Mouse (Mus musculus) liver, embryonic 14.5 days (tissue): ENCODE measurements around the gene Vmn1r28. TPM values are rescaled to one million over a fixed set of nuclear protein-coding genes. Genes with fewer than 3 reads are reported as not detected.
"Not testable (repeated sequence)": the region's sequence is repeated elsewhere in the genome, so short reads cannot be mapped to it uniquely, and the experiment has no call there.

ENCODE experiments used
- ATAC-seq: fragments of 200-750 bp; cut with Nextera tagmentation; 2 replicates; pipeline ENCODE4 v1.8.0; 2017; ENCODE audit warnings: moderate number of reproducible peaks, mild to moderate bottlenecking, moderate library complexity; ENCODE audit not compliant: insufficient read depth
- DNase-seq, 3 experiments: peaks; one replicate each; pipeline ENCODE4 v3.0.0-alpha.2; 2012 to 2013; ENCODE audit warnings: low read depth in 3 of 3, low spot score in 3 of 3
- H3K27ac ChIP-seq: fragments of 300-500 bp; sonication (generic); 2 replicates; pipeline ENCODE4 v1.5.1; 2014; ENCODE audit warnings: moderate library complexity, mild to moderate bottlenecking, control low read depth, inconsistent platforms
- H3K27me3 ChIP-seq: fragments of 300-500 bp; sonication (generic); 2 replicates; pipeline ENCODE4 v1.6.1; 2014; ENCODE audit warnings: mild to moderate bottlenecking, low read length, moderate library complexity; ENCODE audit not compliant: control insufficient read depth, insufficient read depth
- H3K36me3 ChIP-seq: fragments of 300-500 bp; sonication (generic); replicated peaks from 2 replicates; pipeline ENCODE4 v1.6.1; 2014; ENCODE audit warnings: low read depth; ENCODE audit not compliant: control insufficient read depth, insufficient read depth
- H3K4me1 ChIP-seq, 2 experiments: fragments of 200-500 bp in 1 of 2; fragments of 300-500 bp in 1 of 2; sonication (generic) in 1 of 2; replicated peaks; 2 replicates each; pipeline ENCODE4 v1.6.1; 2012 to 2014; ENCODE audit warnings: antibody characterized with exemption in 1 of 2, inconsistent platforms in 1 of 2, low read length in 1 of 2; ENCODE audit not compliant: control insufficient read depth in 2 of 2, insufficient read depth in 2 of 2
- H3K4me2 ChIP-seq: fragments of 300-500 bp; sonication (generic); 2 replicates; pipeline ENCODE4 v1.6.1; 2014; ENCODE audit warnings: low read depth, mild to moderate bottlenecking, control low read depth, moderate library complexity
- H3K4me3 ChIP-seq, 2 experiments: fragments of 200-500 bp in 1 of 2; fragments of 300-500 bp in 1 of 2; sonication (generic) in 1 of 2; 2 replicates each; pipeline ENCODE4 v1.5.1; 2012 to 2014; ENCODE audit warnings: low read depth in 2 of 2, low read length in 2 of 2, mild to moderate bottlenecking in 2 of 2, control low read depth in 1 of 2, inconsistent platforms in 1 of 2, moderate library complexity in 1 of 2; ENCODE audit not compliant: insufficient read depth in 1 of 2
- H3K9ac ChIP-seq: fragments of 300-500 bp; sonication (generic); replicated peaks from 2 replicates; pipeline ENCODE4 v1.6.1; 2014; ENCODE audit warnings: mild to moderate bottlenecking, control low read depth, moderate library complexity
- H3K9me3 ChIP-seq: fragments of 300-500 bp; sonication (generic); 2 replicates; pipeline ENCODE4 v1.6.1; 2016; ENCODE audit warnings: low read length, mixed read lengths; ENCODE audit not compliant: control insufficient read depth
- CTCF ChIP-seq: IDR thresholded peaks from 2 replicates; pipeline ENCODE4 v1.5.1; 2016; ENCODE audit warnings: antibody characterized with exemption, low read depth, control low read depth
- EP300 ChIP-seq: IDR thresholded peaks from 2 replicates; pipeline ENCODE4 v1.6.1; 2016; ENCODE audit warnings: antibody characterized with exemption, low read depth
- WGBS: fragments of 180-500 bp; shearing (Covaris S2); extraction: QIAGEN DNeasy Blood & Tissue Kit; methylation state at CpG from one replicate; pipeline ENCODE4 v1.1.7; 2014; ENCODE audit not compliant: insufficient replicate concordance; 5-methylcytosine and 5-hydroxymethylcytosine counted together
- polyA plus RNA-seq, 2 experiments: library from polyadenylated mRNA; depleted of rRNA in 1 of 2; stranded (reverse) in 1 of 2; unstranded in 1 of 2; fragments of >200 nt; fragmentation: Nextera tagmentation in 1 of 2; extraction: Ambion mirVana in 1 of 2; gene quantifications; 2 replicates each; pipeline versions ENCODE4 v1.2.1 to v1.2.3; 2012 to 2014

Vmn1r28 gene
- not detected in 2 replicates for polyA plus RNA-seq (2012; rRNA removed)
- polyA plus RNA-seq (2014; fragmentation: Nextera tagmentation; extraction: Ambion mirVana) = not detected in 2 replicates

DNA sequence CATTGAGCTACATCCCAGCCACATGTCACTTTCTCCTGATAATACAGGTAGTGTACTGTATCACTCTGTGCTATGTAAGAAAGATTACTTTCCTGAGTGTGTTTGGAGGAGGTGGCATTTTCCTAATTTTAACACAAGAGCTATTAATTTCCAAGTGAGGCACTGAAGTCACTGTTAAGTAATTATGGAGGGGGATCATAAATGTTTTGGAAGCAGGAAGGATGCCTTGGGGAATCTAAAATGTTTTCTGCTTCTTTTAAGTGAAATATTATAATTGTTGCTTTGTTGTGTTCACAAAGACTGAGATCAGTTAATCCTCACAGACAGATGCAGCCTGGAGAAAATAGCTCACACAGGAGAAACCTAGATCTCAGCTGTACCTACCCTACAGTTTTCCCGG lies at the start of gene Vmn1r28:
Vmn1r28 (plus strand) TSS at position 301 of the 400 bp plus-strand sequence.
- WGBS = 58% methylated on average over 1 of the region's 1 CpGs

GRCm38 (mm10) chr6:58216119-58216518 lies 45.7 kb upstream of the Vmn1r28 start:
- no peaks in the 10 kb centered on the region for H3K27me3 ChIP-seq
- no peak overlapping the region for H3K4me2 ChIP-seq
- ATAC-seq = no peak
- TF ChIP-seq EP300 (no peak), CTCF (no peak)
- H3K36me3 ChIP-seq = no peaks in the 10 kb centered on the region
- WGBS = 42% methylated on average over 2 of the region's 2 CpGs
- H3K9me3 ChIP-seq = no peaks in the 10 kb centered on the region
- no peak overlapping the region for H3K27ac ChIP-seq
- DNase-seq = no peak
- H3K9ac ChIP-seq = no peak overlapping the region
- H3K4me1 ChIP-seq = no peaks in the 10 kb centered on the region
- H3K4me3 ChIP-seq = no peak overlapping the region

More for the DNA sequence above, at the start of gene Vmn1r28:
- Histone ChIP-seq H3K9ac (no peak within 1 kb of the TSS), H3K4me1 (no peaks in the 10 kb centered on the region), H3K4me3 (no peak within 1 kb of the TSS), H3K27ac (no peak within 1 kb of the TSS), H3K27me3 (no peaks in the 10 kb centered on the region), H3K4me2 (no peak within 1 kb of the TSS), H3K9me3 (no peaks in the 10 kb centered on the region), H3K36me3 (no peaks in the 10 kb centered on the region)
- ATAC-seq (no peak), DNase-seq (no peak)
- TF ChIP-seq CTCF = no peak
- no peak for TF ChIP-seq EP300

DNA sequence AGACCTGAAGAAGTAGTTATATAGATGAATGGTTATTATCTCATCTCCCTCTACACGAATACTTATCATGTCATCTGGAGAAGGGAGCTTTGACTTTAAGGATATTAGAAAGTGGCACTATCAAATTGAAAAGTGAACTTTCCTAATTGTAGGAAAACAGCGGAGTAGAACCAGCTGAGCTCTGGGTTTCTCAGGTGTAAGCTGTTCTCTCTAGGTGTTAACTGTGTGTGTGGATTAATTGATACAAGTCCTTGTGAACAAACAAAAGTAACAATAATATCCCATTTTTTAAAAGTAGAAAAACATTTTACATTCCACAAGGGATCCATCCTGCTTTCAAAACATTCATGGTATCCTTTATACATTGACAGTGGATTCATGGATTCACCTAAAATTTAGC lies 43.1 kb upstream of the Vmn1r28 start, which contains the start of gene Vmn1r27:
Vmn1r27 (minus strand) TSS at position 101 of the 400 bp plus-strand sequence.
- Histone ChIP-seq H3K9ac (no peak within 1 kb of the TSS), H3K4me3 (no peak within 1 kb of the TSS), H3K4me1 (no peaks in the 10 kb centered on the region), H3K9me3 (no peaks in the 10 kb centered on the region), H3K27ac (no peak within 1 kb of the TSS), H3K27me3 (no peaks in the 10 kb centered on the region), H3K36me3 (no peaks in the 10 kb centered on the region), H3K4me2 (no peak within 1 kb of the TSS)
- 42% methylated on average over 2 of the region's 2 CpGs for WGBS
- ATAC-seq = no peak
- no peak for DNase-seq
- TF ChIP-seq CTCF (no peak), EP300 (no peak)

DNA sequence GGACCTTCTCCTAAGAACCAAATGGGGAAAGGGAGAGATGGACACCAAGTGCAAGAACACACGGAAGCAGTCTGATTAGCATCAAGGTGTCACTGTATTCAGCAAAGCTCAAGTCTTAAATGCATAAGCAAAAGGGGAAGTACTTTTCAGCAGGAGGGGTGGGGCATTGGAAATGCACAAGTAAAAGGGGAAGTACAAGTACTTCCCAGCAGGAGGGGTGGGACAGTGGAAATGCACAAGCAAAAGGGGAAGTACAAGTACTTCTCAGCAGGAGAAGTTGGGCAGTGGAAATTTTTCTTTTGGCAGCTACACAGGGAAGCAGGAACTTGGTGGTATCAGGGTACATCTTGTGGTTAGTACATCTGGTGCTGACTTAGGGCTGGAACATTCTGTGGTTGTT lies 17.8 kb downstream of the Vmn1r28 start:
- not testable (repeated sequence) for H3K27ac ChIP-seq, H3K4me2 ChIP-seq, DNase-seq, ATAC-seq, H3K27me3 ChIP-seq, H3K9me3 ChIP-seq, H3K9ac ChIP-seq, H3K4me1 ChIP-seq, H3K4me3 ChIP-seq, H3K36me3 ChIP-seq
- WGBS = 86% methylated on average over 1 of the region's 1 CpGs

DNA sequence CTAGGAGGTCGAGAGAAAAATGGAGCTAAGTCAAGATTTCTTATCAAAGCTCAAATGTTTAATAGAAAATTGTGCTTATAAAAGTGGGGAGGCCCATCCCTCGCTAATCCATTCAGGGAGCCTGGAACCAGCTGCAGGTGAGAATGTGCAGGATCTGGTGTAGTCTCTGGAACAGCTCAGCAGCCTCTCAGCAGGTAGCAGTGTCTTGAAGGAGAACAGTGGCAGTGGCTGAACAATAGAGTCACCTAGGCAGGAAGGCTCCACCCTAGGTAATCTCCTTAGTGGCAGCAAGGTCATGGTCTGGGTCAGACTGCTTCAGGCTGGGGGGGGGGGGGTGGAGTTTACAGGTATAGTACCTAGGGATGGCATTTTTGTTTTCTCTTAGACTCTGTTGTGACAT lies 30.4 kb downstream of the Vmn1r28 start:
- H3K4me1 ChIP-seq = no peaks in the 10 kb centered on the region
- no peaks in the 10 kb centered on the region for H3K27me3 ChIP-seq
- no peaks in the 10 kb centered on the region for H3K36me3 ChIP-seq
- WGBS = 40% methylated on average over 2 of the region's 2 CpGs
- ATAC-seq = no peak
- no peak overlapping the region for H3K4me2 ChIP-seq
- DNase-seq = no peak
- H3K9ac ChIP-seq = no peak overlapping the region
- H3K9me3 ChIP-seq = no peaks in the 10 kb centered on the region
- no peak overlapping the region for H3K4me3 ChIP-seq
- TF ChIP-seq CTCF = no peak
- TF ChIP-seq EP300 = no peak
- no peak overlapping the region for H3K27ac ChIP-seq

DNA sequence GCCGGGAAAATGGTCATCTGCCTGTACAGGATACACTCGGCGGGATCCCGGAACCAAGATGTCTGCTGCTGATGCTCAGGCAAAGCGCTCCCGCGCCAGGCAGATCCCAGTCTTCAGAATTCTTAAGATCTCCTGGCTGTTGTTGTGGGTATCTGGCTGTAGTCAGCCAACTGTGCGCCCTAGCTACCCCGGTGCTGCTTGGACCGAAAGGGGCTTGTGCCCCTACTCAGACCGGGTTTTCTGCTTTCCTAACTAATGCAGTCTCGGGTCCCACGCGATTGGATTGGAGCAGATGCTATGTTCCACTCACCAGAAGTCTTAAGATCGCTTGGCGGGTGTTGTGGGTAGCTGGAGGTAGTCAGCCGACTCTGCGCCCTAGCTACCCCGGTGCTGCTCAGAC lies 36.7 kb downstream of the Vmn1r28 start:
- 65% methylated on average over 19 of the region's 19 CpGs for WGBS

More for the DNA sequence above, 36.7 kb downstream of the Vmn1r28 start:
- not testable (repeated sequence) for H3K4me3 ChIP-seq, H3K36me3 ChIP-seq, H3K4me2 ChIP-seq, H3K27ac ChIP-seq, DNase-seq, H3K4me1 ChIP-seq, H3K9me3 ChIP-seq, H3K27me3 ChIP-seq, H3K9ac ChIP-seq, ATAC-seq
